Mouse (Mus musculus): ENCODE data around the gene Cldn6. TPM values are rescaled to one million over a fixed set of nuclear protein-coding genes. Genes with fewer than 3 reads are reported as not detected.

Cldn6 gene
- total RNA-seq (2021): not detected
- long read RNA-seq, experiment 1: 0 reads
- long read RNA-seq, experiment 2: 0 reads

GRCm38 (mm10) chr17:23679127-23679835 is at the start of gene Cldn6:
Cldn6 (plus strand) TSS chr17:23679249.
- no peak for DNase-seq

DNA sequence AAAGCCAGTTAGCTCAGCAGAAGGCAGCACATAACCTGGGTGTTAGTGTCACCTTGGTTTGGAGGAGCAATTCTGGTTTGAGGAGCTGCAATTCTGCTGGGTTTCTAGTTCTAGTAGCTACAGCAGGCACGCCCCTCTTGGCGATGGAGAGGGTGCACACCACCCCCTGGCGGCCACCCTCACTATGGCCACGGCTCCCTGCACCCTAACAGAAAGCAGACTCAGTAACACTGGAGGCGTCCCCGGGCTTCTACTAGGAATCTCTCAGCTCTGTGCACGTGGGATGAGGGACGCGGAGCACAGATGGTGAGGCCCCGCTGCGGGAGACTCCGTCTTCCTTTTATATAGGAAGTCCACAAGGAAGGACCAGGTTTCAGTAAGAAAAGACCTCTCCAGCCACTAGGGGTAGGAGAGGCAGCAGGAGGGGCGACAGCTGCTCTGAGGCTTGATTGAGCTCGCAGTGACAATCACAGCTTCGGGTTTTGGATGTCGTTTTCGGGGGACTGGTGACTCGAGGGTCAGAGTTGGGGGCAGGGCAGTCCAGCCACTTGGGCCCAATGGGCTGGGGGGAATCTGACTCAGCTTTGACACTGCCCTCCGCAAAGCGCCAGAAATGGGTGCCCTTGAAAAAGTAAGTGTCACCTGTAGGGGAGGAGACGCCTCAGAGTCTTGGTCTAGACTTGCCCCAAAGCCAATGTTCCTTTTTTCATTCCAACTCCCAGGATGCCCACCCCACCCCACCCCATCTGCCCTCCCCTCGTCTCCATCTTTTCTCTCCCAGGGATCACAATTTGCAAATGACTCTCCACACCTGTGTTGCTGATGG is 48.6 kb upstream of the Cldn6 start:
- DNase-seq: peak; percentile 53

- no peak for DNase-seq
Observed at GRCm38 (mm10) chr17:23631241-23631640, 47.8 kb upstream of the Cldn6 start.

- DNase-seq: no peak
Observed at GRCm38 (mm10) chr17:23644613-23645495, 34.2 kb upstream of the Cldn6 start, which contains the start of gene Mmp25. Mmp25 (minus strand) TSS chr17:23645277.

DNA sequence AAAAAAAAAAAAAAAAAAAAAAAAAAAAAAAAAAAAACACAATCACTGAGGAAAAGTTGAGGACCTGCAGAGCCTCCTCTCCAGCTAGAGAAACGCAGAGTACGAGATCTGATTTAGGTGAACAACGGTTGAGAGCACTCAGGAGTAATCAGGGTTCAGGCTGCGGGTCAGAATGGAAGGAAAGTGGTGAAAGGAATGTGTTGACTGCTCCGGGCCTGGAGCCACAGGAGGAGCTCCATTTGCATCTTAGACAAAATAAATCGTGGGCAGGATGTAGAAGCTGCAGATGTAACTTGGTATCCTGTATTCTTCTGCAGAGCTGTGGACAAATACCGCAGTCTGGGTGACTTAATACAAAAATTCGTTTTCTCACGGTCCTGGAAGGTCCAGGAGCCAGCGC is 33.2 kb upstream of the Cldn6 start:
- DNase-seq: no peak

DNA sequence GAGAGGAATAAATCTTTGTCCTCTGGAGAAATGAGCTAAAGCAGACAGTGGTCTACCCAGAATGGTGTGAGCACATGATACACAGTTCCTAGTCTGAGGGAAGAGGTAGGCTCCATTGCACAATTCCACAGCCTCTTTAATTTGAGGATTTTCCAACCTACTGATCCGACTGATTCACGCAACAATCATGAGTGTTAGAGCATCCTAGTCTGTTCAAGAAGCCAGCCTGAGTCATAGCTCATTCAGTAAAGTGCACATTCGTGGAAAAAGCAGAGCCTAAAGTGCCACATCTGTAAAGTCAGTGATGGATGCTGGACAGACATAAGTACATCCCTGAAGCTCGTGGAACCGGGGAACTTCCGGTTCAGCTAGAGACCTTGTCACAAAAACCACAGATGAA is 27.7 kb upstream of the Cldn6 start:
- no peak for DNase-seq

GRCm38 (mm10) chr17:23653324-23653723 is 25.7 kb upstream of the Cldn6 start:
- DNase-seq: no peak

GRCm38 (mm10) chr17:23654001-23654400 is 25.0 kb upstream of the Cldn6 start:
- no peak for DNase-seq

DNA sequence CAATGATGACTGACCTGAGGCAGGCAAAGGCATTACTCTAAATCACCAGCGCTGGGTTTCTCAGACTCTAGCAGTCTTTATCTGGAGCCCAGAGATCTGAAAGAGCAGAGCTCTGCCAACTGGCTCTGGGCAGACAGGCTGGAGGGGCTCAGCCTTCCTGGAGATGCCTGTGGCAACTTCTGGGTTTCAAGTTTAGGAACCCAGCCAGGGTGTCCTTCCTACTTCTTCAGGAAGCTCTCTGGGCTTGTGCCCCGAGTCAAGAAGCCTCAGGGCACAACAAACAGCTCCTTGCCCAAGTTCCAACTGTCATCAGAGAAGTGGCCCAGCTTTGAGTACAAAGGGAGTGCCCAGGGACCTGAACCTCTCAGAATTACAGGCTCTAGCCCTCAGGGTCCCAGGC is 24.6 kb upstream of the Cldn6 start:
- DNase-seq: no peak

DNA sequence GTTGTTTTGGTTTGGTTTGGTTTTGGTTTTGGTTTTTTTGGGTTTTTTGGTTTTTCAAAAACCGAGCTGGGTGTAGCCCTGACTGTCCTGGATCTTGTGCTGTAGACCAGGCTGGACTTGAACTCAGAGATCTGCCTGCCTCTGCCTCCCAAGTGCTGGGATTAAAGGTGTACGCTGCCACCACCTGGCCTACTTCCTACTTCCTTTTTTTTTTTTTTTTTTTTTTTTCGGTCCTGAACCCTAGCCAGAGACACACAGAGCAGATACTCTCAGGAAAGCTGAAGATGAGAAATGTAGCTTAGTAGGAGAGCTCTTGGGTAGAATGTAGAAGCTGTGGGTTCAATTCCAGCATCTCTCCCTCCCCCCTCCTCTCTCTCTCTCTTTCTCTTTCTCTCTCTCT is 20.6 kb upstream of the Cldn6 start:
- DNase-seq: no peak

DNA sequence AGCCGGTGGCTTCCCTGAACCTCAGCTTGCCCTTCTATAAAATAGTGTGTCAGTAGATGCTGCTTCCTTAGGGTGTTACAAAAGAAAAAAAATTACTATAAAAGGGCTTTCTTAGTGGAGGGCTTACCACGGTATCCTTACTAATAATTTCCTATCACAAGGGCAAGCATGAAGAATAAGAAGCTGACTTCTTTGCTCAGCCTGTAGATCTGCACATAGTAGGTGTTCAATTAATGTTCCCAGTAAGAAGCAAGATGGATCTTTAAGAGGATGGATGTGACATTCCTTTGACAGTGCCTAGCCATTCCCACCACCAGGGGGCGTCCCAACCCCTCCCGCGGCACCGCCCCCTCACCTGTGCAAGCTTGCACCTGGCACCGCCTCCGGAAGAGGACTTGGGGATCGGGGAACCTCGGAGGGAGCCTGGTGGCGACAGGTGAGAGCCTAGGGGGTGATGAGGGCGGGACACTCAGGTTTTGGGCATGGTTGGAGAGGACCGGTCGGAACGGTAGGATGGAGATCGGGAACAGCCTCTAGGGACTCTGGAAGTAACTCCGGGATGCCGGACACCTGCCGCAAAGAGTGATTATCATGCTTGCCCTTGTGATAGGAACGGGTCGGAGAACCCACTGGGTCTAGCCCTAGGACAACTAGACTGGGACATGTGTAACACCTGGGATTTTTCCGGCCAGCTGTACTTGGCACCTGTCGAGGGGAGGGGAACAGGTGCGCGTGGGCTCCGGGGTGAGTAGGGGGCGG is 18.8 kb upstream of the Cldn6 start, which contains the start of gene Bicdl2:
Bicdl2 (plus strand) TSS at position 390 of the 759 bp plus-strand sequence.
- no peak for DNase-seq

GRCm38 (mm10) chr17:23660876-23661200 is 18.2 kb upstream of the Cldn6 start:
- DNase-seq: no peak

DNA sequence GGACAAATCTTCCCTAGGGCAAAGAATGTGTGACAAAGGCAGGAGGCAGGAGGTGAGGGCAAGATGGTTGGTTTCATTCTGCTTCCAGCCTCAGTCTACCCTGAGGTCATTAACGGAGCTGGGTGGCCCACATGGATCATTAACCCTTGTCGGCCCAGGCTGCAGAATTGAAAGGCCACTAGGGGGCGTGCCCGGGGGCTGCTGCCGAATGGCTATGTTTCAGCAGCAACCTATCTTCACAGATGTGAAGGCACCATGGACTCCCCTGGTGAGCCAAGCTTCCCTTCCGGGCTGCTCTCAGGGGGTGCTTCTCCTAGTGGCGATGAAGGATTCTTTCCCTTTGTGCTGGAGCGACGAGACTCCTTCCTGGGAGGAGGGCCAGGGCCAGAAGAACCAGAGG is 17.5 kb upstream of the Cldn6 start:
- no peak for DNase-seq

- DNase-seq: no peak
Observed at GRCm38 (mm10) chr17:23664556-23665021, 14.5 kb upstream of the Cldn6 start.

- no peak for DNase-seq
Observed at GRCm38 (mm10) chr17:23665511-23665910, 13.5 kb upstream of the Cldn6 start.

DNA sequence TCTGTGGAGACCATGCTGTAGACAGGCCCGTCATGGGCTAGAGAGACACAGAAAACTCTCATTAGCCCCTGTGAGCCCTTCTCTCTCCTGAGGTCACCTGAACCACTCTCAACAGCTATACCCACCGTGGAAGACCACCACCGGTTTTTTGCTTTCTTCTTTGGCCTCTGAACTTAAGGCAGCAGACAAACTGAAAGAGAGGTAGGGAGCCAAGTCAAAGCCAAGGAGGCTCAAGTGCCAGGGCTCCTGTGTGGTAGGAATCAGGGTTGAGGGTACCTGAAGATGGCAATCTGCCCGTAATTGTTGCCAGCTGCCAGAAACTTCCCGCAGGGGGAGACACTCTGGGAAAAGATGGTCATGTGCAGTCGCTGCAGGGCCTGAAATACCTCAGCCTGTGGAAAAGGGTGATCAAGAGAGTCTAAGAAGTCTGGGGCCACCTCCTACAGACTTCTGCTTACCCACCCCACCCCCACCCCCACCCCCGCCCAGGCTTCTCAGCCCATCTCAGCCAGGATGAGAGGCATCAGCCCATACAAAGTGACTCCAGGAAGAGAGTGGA is 8.5 kb upstream of the Cldn6 start:
- no peak for DNase-seq

- no peak for DNase-seq
Observed at GRCm38 (mm10) chr17:23671519-23671918, 7.5 kb upstream of the Cldn6 start.

- no peak for DNase-seq
Observed at GRCm38 (mm10) chr17:23672761-23673160, 6.3 kb upstream of the Cldn6 start.

GRCm38 (mm10) chr17:23673424-23674073 is 5.5 kb upstream of the Cldn6 start, which contains the start of the genes Hcfc1r1 and Thoc6:
Hcfc1r1 (plus strand) TSS chr17:23673596.
Thoc6 (minus strand) TSS chr17:23673882.
- peak; percentile 90 for DNase-seq

DNA sequence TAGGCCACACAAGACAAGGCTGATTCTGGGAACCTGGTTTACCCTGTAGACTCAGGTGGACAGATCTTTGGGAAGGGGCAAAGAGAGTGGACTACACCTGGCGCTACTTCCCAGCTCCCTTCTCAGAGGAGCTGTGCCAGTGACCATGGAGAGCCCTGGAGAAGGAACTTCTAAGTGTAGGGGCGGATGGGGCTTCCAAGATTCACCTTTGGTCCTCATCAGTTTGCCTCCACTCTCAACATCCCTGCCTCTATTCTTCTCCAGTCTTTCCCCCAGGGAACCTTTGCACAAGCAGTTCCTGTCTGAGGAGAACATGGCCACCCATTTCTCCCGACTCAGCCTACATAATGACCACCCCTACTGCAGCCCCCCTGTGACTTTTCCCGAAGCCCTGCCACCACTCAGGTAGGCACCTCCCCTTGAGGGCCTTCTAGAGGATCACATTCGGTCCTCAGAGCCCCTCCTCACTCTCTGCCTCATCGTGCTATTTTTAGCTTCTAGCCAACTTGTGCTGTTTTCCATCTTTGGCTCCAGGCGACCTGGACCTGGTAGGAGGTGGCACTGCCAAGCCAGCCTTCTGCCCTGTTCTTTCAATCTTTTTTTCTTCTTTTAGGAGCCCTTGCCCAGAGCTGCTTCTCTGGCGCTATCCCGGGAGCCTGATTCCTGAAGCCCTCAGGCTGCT is 4.6 kb upstream of the Cldn6 start:
- DNase-seq: no peak
